Mouse (Mus musculus) small intestine, adult 2 months (tissue): ENCODE data around the gene App.

Experiments
- CTCF ChIP-seq: fragments of 200-500 bp; IDR thresholded peaks from 2 replicates; pipeline ENCODE4 v1.5.1; 2012; ENCODE audit warnings: low read depth, mild to moderate bottlenecking, control low read depth, inconsistent platforms, low read length, moderate library complexity, mixed read lengths; ENCODE audit not compliant: insufficient replicate concordance, insufficient read length; ENCODE audit errors: extremely low read depth
- POLR2A ChIP-seq: fragments of 200-500 bp; IDR thresholded peaks from 2 replicates; pipeline ENCODE4 v1.6.1; 2012; ENCODE audit warnings: low read depth, mild to moderate bottlenecking, control low read depth, inconsistent platforms, low read length, moderate library complexity

DNA sequence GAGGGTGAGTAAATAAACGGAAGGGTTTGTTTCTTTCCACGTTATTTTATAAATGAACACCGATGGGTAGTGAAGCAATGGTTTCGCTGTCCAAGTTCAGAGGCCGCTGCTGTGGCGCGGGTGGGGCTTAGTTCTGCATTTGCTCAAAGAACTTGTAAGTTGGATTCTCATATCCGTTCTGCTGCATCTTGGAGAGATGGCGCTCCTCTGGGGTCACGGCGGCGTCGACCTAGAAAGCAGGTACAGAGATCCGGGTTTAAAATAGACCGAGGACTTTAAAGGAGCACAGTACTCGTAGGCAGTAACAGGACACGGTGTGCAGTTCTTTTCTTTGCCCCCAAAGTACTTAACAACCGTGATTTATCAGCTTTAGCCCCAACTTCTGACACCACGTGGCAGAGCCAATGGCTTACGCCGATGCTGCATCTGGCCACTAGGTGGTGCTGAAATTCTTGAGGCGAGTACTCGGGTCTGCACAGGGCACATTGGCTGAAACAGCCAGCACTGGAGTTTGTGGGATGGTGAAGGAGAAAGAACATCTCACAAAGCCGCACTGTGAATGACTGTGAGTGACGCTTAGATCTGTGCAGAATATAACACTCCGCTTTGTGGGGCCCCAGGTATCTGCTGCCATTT lies 218.2 kb downstream of the App start:
- TF ChIP-seq CTCF (peak; percentile 87; the same call in 1 of the 2 replicates), POLR2A (no peak)
